Mouse (Mus musculus) G1E (cell line): ENCODE results near the gene Ncapd2.

ENCODE experiments used
- CTCF ChIP-seq: IDR thresholded peaks from 2 replicates; pipeline ENCODE4 v1.5.1; 2012; ENCODE audit warnings: low read depth, low read length, inconsistent platforms, mixed read lengths
- GATA1 ChIP-seq: IDR thresholded peaks from 2 replicates; pipeline ENCODE4 v1.6.1; 2012; ENCODE audit warnings: borderline replicate concordance, low read length, inconsistent platforms, mixed read lengths
- GATA2 ChIP-seq: IDR thresholded peaks from 2 replicates; pipeline ENCODE4 v1.6.1; 2012; ENCODE audit warnings: low read depth, low read length, inconsistent platforms, borderline replicate concordance
- POLR2AphosphoS5 ChIP-seq: IDR thresholded peaks from 2 replicates; pipeline ENCODE4 v1.6.1; 2012; ENCODE audit warnings: low read depth, low read length, inconsistent platforms; ENCODE audit not compliant: insufficient replicate concordance
- TAL1 ChIP-seq: conservative IDR thresholded peaks from 2 replicates; pipeline ENCODE4 v1.6.1; 2012; ENCODE audit warnings: low read depth, low read length, inconsistent platforms, mixed read lengths

GRCm38 (mm10) chr6:125233816-125234519, 42.5 kb upstream of the Ncapd2 start:
- no peak for TF ChIP-seq GATA2
- no peak for TF ChIP-seq CTCF
- TF ChIP-seq GATA1 = no peak
- TF ChIP-seq TAL1 = no peak
- no peak for TF ChIP-seq POLR2AphosphoS5
